Mouse (Mus musculus): Measurements from ENCODE around the gene Clcc1.

DNA sequence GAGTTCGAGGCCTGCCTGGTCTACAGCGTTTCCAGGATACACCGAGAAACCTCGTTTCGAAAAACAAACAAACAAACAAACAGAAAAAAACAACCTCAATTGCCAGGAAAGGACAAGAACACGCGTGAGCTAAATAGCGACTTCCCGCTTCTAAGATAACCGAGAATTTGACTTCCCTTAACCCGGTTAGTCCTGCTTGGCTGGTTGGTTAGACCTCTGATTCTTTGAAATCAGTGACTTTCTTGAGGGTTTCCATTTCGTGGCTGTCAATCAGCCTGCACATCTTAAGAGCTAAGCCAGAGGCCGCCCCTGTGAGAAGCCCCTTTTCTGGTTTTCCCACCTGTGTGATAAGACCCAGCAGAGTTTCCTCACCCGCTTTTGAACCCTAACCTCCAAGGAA is 853 bp downstream of the Clcc1 start:
- TF ChIP-seq CTCF (IDR thresholded peaks at IDR 0.05; ENCODE audit: extremely low read depth, insufficient read depth, insufficient read length, insufficient replicate concordance) = no peak
- no peak for TF ChIP-seq POLR2A (IDR thresholded peaks at IDR 0.05; ENCODE audit: low read depth, low read length)
